In genomic region chr4:128468040-128468439, GRCm38 (mm10) we compare ENCODE assay signal across 14 mouse cellular contexts.
"Had no signal": no experiment of that assay in that cellular context is flagged by ENCODE, and none has a peak within 500 bp of the region (broad histone marks: within the 10 kb centered on the region; RNA-seq: fewer than 3 reads in every experiment).

No protein-coding gene starts in this region.

- H3K4me1 ChIP-seq: limb, embryonic 12.5 days; liver, embryonic 13.5 days; midbrain, embryonic 10.5 days; neural tube, embryonic 13.5 days had no signal

- DNase-seq: kidney, adult 8-10 months; kidney, postnatal 10 days; kidney, postnatal 4 days; liver; liver, embryonic 13.5 days; liver, postnatal 0 days; lung, postnatal 36 days; midbrain, embryonic 14.5 days; right cerebral cortex, postnatal 14 days; thymus, adult 18-20 months; thymus, postnatal 25 days had no signal

- H3K36me3 ChIP-seq: limb, embryonic 12.5 days; liver, embryonic 13.5 days; midbrain, embryonic 10.5 days had no signal

- H3K9ac ChIP-seq: limb, embryonic 12.5 days; liver, embryonic 13.5 days; liver, postnatal 0 days; neural tube, embryonic 13.5 days had no signal

- H3K9me3 ChIP-seq: limb, embryonic 12.5 days; liver, embryonic 13.5 days; midbrain, embryonic 10.5 days; neural tube, embryonic 13.5 days had no signal

- H3K27me3 ChIP-seq: limb, embryonic 12.5 days; liver, embryonic 13.5 days; neural tube, embryonic 13.5 days had no signal

- H3K27ac ChIP-seq: limb, embryonic 12.5 days; liver, embryonic 13.5 days; midbrain, embryonic 10.5 days; neural tube, embryonic 13.5 days had no signal

- H3K4me3 ChIP-seq: limb, embryonic 12.5 days; liver, embryonic 13.5 days; midbrain, embryonic 10.5 days; neural tube, embryonic 13.5 days had no signal
